20 mouse cellular contexts compared by ENCODE assay signal in genomic region chr13:111756986-111757385, GRCm38 (mm10). TPM values are rescaled to one million over a fixed set of nuclear protein-coding genes. Genes with fewer than 3 reads are reported as not detected.
DNase-seq lines count a peak whose midpoint lies in the region; ATAC-seq lines count a peak whose summit lies in the region.
"Had no signal": no experiment of that assay in that cellular context is flagged by ENCODE, and none has a peak within 500 bp of the region (broad histone marks: within the 10 kb centered on the region; RNA-seq: fewer than 3 reads in every experiment).

No protein-coding gene starts in this region.

- no peak overlapping the region for H3K4me3 ChIP-seq in intestine, embryonic 15.5 days (replicated peaks)

- WGBS in intestine, embryonic 15.5 days, result 97% methylated on average over 6 of the region's 6 CpGs

- no peak overlapping the region for H3K27ac ChIP-seq in intestine, embryonic 15.5 days

- no peaks in the 10 kb centered on the region for H3K4me1 ChIP-seq in intestine, embryonic 15.5 days (replicated peaks)

- peak; percentile 76 for DNase-seq in heart, adult 11 months
- DNase-seq in heart, postnatal 14 days, result no peak
- DNase-seq in R1 (ENCODE audit: low read depth, low spot score), result peak; percentile 28
- DNase-seq: adrenal gland, adult 2 months; adrenal gland, adult 8-10 months; adrenal gland, postnatal 10 days; adrenal gland, postnatal 14 days; adrenal gland, postnatal 25 days; adrenal gland, postnatal 36 days; B cell, adult 2 months; cerebellum, adult 11 months; cerebellum, adult 11-12 months; cerebellum, adult 18-20 months; cerebellum, adult 2 months had no signal

- H3K36me3 ChIP-seq in intestine, embryonic 15.5 days, result peaks cover 60% of the 10 kb centered on the region

- H3K9me3 ChIP-seq in intestine, embryonic 15.5 days, result no peaks in the 10 kb centered on the region
- H3K9me3 ChIP-seq: G1E had no signal

- no peaks in the 10 kb centered on the region for H3K27me3 ChIP-seq in intestine, embryonic 15.5 days (replicated peaks)
- H3K27me3 ChIP-seq: CH12.LX, Patski had no signal

- no peak overlapping the region for H3K4me2 ChIP-seq in intestine, embryonic 15.5 days (replicated peaks)

- no peak overlapping the region for H3K9ac ChIP-seq in intestine, embryonic 15.5 days

- no peak for ATAC-seq in intestine, embryonic 15.5 days
- ATAC-seq: activated CD4-positive, CD25-positive, alpha-beta regulatory T cell, adult 4 months; CD4-positive, CD25-positive, alpha-beta regulatory T cell, adult 4 months; Patski had no signal

- intact Hi-C loops in heart, postnatal 14 days (cut with DNase I), result loop anchor here (5.0 kb wide), 1 partner anchor 45 kb away; no protein-coding TSS in a partner anchor

RNA-seq across cellular contexts. Expression of gene Map3k1, which starts 51.8 kb away (rescaled TPM):
- total RNA-seq in heart, postnatal 14 days (2021), result 10 to 100 TPM; 27.8 to 30.0 TPM
- polyA plus RNA-seq in intestine, embryonic 15.5 days (2015; fragmentation: Nextera tagmentation; extraction: Ambion mirVana), result 22.3 and 24.1 TPM in 2 replicates

Comparison
In these comparisons a context has a peak if more than half of its experiments do, and no peak if none do; other contexts are left out.
1. DNase-seq: peak in heart, adult 11 months (single experiment) and R1 (single experiment); none in heart, postnatal 14 days (0 of 2).